Mouse (Mus musculus) erythroid progenitor cell, adult 5-6 weeks (primary cell): ENCODE results near the gene Naip6. TPM values are rescaled to one million over a fixed set of nuclear protein-coding genes. Genes with fewer than 3 reads are reported as not detected.

Experiments used
- total RNA-seq, 2 experiments: library from RNA; stranded (forward) in 1 of 2; stranded (reverse) in 1 of 2; fragments of 150-400 nt in 1 of 2; fragments of 186-747, 209-891 nt in 1 of 2; gene quantifications; 2 replicates each; pipeline versions ENCODE4 v1.2.3 to v1.2.4; 2015 to 2017; ENCODE audit warnings: low replicate concordance in 2 of 2

Naip6 gene
- total RNA-seq, 2 experiments from 2014 or later: 1.3 to 4.6 TPM

Other genes with a start within 250 kb of the Naip6 start
- 25.9 and 26.8 TPM in 2 replicates for gene Bdp1, start 213.6 kb downstream of the Naip6 start, total RNA-seq (2015; ENCODE audit: low replicate concordance)
- gene Bdp1, start 213.6 kb downstream of the Naip6 start, total RNA-seq (2017; ENCODE audit: low replicate concordance): 55.7 and 56.3 TPM in 2 replicates
- gene Serf1, start 209.7 kb downstream of the Naip6 start, total RNA-seq (2015; ENCODE audit: low replicate concordance): 13.0 TPM in 1 of 2 replicates, not detected in the other
- gene Serf1, start 209.7 kb downstream of the Naip6 start, total RNA-seq (2017; ENCODE audit: low replicate concordance): not detected in 2 replicates
- gene Smn1, start 192.8 kb downstream of the Naip6 start, total RNA-seq (2015; ENCODE audit: low replicate concordance): 19.3 and 34.2 TPM in 2 replicates
- 1.7 and 28.6 TPM in 2 replicates for gene Smn1, start 192.8 kb downstream of the Naip6 start, total RNA-seq (2017; ENCODE audit: low replicate concordance)
- 6.7 and 12.6 TPM in 2 replicates for gene Naip2, start 115.6 kb downstream of the Naip6 start, total RNA-seq (2015; ENCODE audit: low replicate concordance)
- gene Naip2, start 115.6 kb downstream of the Naip6 start, total RNA-seq (2017; ENCODE audit: low replicate concordance): 3.3 and 4.0 TPM in 2 replicates
- 4.6 and 4.7 TPM in 2 replicates for gene Naip5, start 71.4 kb downstream of the Naip6 start, total RNA-seq (2015; ENCODE audit: low replicate concordance)
- 0.83 and 2.3 TPM in 2 replicates for gene Naip5, start 71.4 kb downstream of the Naip6 start, total RNA-seq (2017; ENCODE audit: low replicate concordance)
- not detected in 2 replicates for gene Naip1, start 135.2 kb upstream of the Naip6 start, total RNA-seq (2015; ENCODE audit: low replicate concordance)
- not detected in 2 replicates for gene Naip1, start 135.2 kb upstream of the Naip6 start, total RNA-seq (2017; ENCODE audit: low replicate concordance)
- gene Gtf2h2, start 174.9 kb upstream of the Naip6 start, total RNA-seq (2015; ENCODE audit: low replicate concordance): 13.4 and 25.9 TPM in 2 replicates
- gene Gtf2h2, start 174.9 kb upstream of the Naip6 start, total RNA-seq (2017; ENCODE audit: low replicate concordance): 13.9 and 15.7 TPM in 2 replicates
- gene Ocln, start 235.0 kb upstream of the Naip6 start, total RNA-seq (2015; ENCODE audit: low replicate concordance): not detected in 2 replicates
- gene Ocln, start 235.0 kb upstream of the Naip6 start, total RNA-seq (2017; ENCODE audit: low replicate concordance): not detected in 2 replicates